Mouse (Mus musculus): Measurements from ENCODE around the gene Slco2b1. TPM values are rescaled to one million over a fixed set of nuclear protein-coding genes. Genes with fewer than 3 reads are reported as not detected.
A peak's percentile ranks its signal among the peaks of the same experiment; 100 is the strongest.

Slco2b1 gene
- polyA plus RNA-seq, 1 experiment from 2014 or later: 3.9 TPM

- H3K27me3 ChIP-seq: peaks cover 9% of the 10 kb centered on the region; the same call in 1 of the 2 replicates
- no peak overlapping the region for H3K9ac ChIP-seq
- H3K4me1 ChIP-seq: 0 out of 2 replicates have a peak, but pooled peaks cover 4% of the 10 kb centered on the region
- no peak overlapping the region for H3K27ac ChIP-seq
- H3K4me2 ChIP-seq: no peak overlapping the region
- H3K36me3 ChIP-seq: no peaks in the 10 kb centered on the region
- no peaks in the 10 kb centered on the region for H3K9me3 ChIP-seq
- WGBS: 45% methylated on average over 4 of the region's 4 CpGs
- H3K4me3 ChIP-seq: no peak overlapping the region
- ATAC-seq (ENCODE audit: insufficient number of reproducible peaks, low FRiP score, low TSS enrichment, low read depth): no peak
These were observed 69.9 kb downstream of the Slco2b1 start for GRCm38 (mm10) chr7:99641245-99641644.

GRCm38 (mm10) chr7:99633966-99634665, 77.0 kb downstream of the Slco2b1 start:
- H3K4me2 ChIP-seq: no peak overlapping the region
- ATAC-seq (ENCODE audit: insufficient number of reproducible peaks, low FRiP score, low TSS enrichment, low read depth): no peak
- H3K36me3 ChIP-seq: no peaks in the 10 kb centered on the region
- H3K4me1 ChIP-seq: no peaks in the 10 kb centered on the region
- H3K9ac ChIP-seq: no peak overlapping the region
- 48% methylated on average over 8 of the region's 8 CpGs for WGBS
- no peak overlapping the region for H3K4me3 ChIP-seq
- H3K27ac ChIP-seq: no peak overlapping the region
- H3K27me3 ChIP-seq: peaks cover 25% of the 10 kb centered on the region; the same call in 1 of the 2 replicates
- H3K9me3 ChIP-seq: no peaks in the 10 kb centered on the region

- Histone ChIP-seq H3K4me1 (peaks cover 4% of the 10 kb centered on the region), H3K4me2 (no peak overlapping the region), H3K27me3 (peaks cover 43% of the 10 kb centered on the region), H3K9ac (no peak overlapping the region), H3K9me3 (no peaks in the 10 kb centered on the region), H3K4me3 (no peak overlapping the region), H3K27ac (no peak overlapping the region), H3K36me3 (no peaks in the 10 kb centered on the region)
- no peak for ATAC-seq (ENCODE audit: insufficient number of reproducible peaks, low FRiP score, low TSS enrichment, low read depth)
- 15% methylated on average over 6 of the region's 6 CpGs for WGBS
These were observed 78.9 kb downstream of the Slco2b1 start for GRCm38 (mm10) chr7:99632286-99632685.

GRCm38 (mm10) chr7:99627366-99627765, 83.8 kb downstream of the Slco2b1 start:
- H3K36me3 ChIP-seq: no peaks in the 10 kb centered on the region
- peaks cover 25% of the 10 kb centered on the region for H3K4me1 ChIP-seq
- WGBS: 7% methylated on average over 7 of the region's 7 CpGs
- no peak overlapping the region for H3K9ac ChIP-seq
- peaks cover 92% of the 10 kb centered on the region for H3K27me3 ChIP-seq
- no peak for ATAC-seq (ENCODE audit: insufficient number of reproducible peaks, low FRiP score, low TSS enrichment, low read depth)
- H3K4me3 ChIP-seq: peak overlapping the region; percentile 49
- no peaks in the 10 kb centered on the region for H3K9me3 ChIP-seq
- H3K27ac ChIP-seq: no peak overlapping the region
- peak overlapping the region; percentile 98; the same call in 1 of the 2 replicates for H3K4me2 ChIP-seq

- ATAC-seq (ENCODE audit: insufficient number of reproducible peaks, low FRiP score, low TSS enrichment, low read depth): no peak; the same call in 1 of the 2 replicates
These were observed 84.5 kb downstream of the Slco2b1 start, which contains the start of gene Tpbgl for GRCm38 (mm10) chr7:99626376-99627270. Gene Tpbgl (minus strand): TSS chr7:99627103.

GRCm38 (mm10) chr7:99625722-99626375, 85.3 kb downstream of the Slco2b1 start:
- Histone ChIP-seq H3K4me3 (peak overlapping the region; percentile 49), H3K4me1 (peaks cover 25% of the 10 kb centered on the region), H3K9ac (0 out of 2 replicates have a peak overlapping the region, but pooled peaks have one; percentile 10), H3K4me2 (peak overlapping the region; percentile 98), H3K27ac (no peak overlapping the region), H3K36me3 (no peaks in the 10 kb centered on the region), H3K27me3 (peaks cover 93% of the 10 kb centered on the region), H3K9me3 (no peaks in the 10 kb centered on the region)
- 0 out of 2 replicates have a peak, but pooled peaks have one; percentile 32 for ATAC-seq (ENCODE audit: insufficient number of reproducible peaks, low FRiP score, low TSS enrichment, low read depth)
- under 1% methylated on average over 80 of the region's 81 CpGs for WGBS

More at GRCm38 (mm10) chr7:99626376-99627270, 84.5 kb downstream of the Slco2b1 start, which contains the start of gene Tpbgl:
- Histone ChIP-seq H3K27me3 (peaks cover 93% of the 10 kb centered on the region), H3K36me3 (no peaks in the 10 kb centered on the region), H3K4me3 (peak within 1 kb of the TSS; percentile 49), H3K9me3 (no peaks in the 10 kb centered on the region), H3K4me1 (peaks cover 25% of the 10 kb centered on the region), H3K9ac (0 out of 2 replicates have a peak within 1 kb of the TSS, but pooled peaks have one; percentile 17), H3K4me2 (peak within 1 kb of the TSS; percentile 98), H3K27ac (no peak within 1 kb of the TSS)
- under 1% methylated on average over 78 of the region's 83 CpGs for WGBS

- WGBS: 1% methylated on average over 3 of the region's 3 CpGs
- H3K4me2 ChIP-seq: no peak overlapping the region
- no peaks in the 10 kb centered on the region for H3K36me3 ChIP-seq
- H3K4me3 ChIP-seq: no peak overlapping the region
- peaks cover 36% of the 10 kb centered on the region for H3K27me3 ChIP-seq
- H3K9me3 ChIP-seq: no peaks in the 10 kb centered on the region
- no peak overlapping the region for H3K27ac ChIP-seq
- H3K4me1 ChIP-seq: no peaks in the 10 kb centered on the region
- ATAC-seq (ENCODE audit: insufficient number of reproducible peaks, low FRiP score, low TSS enrichment, low read depth): no peak
- H3K9ac ChIP-seq: no peak overlapping the region
These were observed 92.3 kb downstream of the Slco2b1 start for GRCm38 (mm10) chr7:99618860-99619259.

- Histone ChIP-seq H3K36me3 (no peaks in the 10 kb centered on the region), H3K4me2 (no peak overlapping the region), H3K4me1 (no peaks in the 10 kb centered on the region), H3K9ac (no peak overlapping the region), H3K9me3 (no peaks in the 10 kb centered on the region), H3K27me3 (peaks cover 30% of the 10 kb centered on the region), H3K27ac (no peak overlapping the region), H3K4me3 (no peak overlapping the region)
- 63% methylated on average over 2 of the region's 2 CpGs for WGBS
- no peak for ATAC-seq (ENCODE audit: insufficient number of reproducible peaks, low FRiP score, low TSS enrichment, low read depth)
These were observed 92.9 kb downstream of the Slco2b1 start for GRCm38 (mm10) chr7:99618264-99618663.

Other genes with a start within 250 kb of the Slco2b1 start
- gene Klhl35, start 245.3 kb downstream of the Slco2b1 start, polyA plus RNA-seq (2015; fragmentation: Nextera tagmentation; extraction: Ambion mirVana): 0.46 and 1.3 TPM in 2 replicates
- 658 and 763 TPM in 2 replicates for gene Rps3, start 227.6 kb downstream of the Slco2b1 start, polyA plus RNA-seq (2015; fragmentation: Nextera tagmentation; extraction: Ambion mirVana)
- gene Arrb1, start 175.9 kb downstream of the Slco2b1 start, polyA plus RNA-seq (2015; fragmentation: Nextera tagmentation; extraction: Ambion mirVana): 5.8 and 7.4 TPM in 2 replicates
- gene Tpbgl, start 84.2 kb downstream of the Slco2b1 start, polyA plus RNA-seq (2015; fragmentation: Nextera tagmentation; extraction: Ambion mirVana): 1.0 and 1.1 TPM in 2 replicates
- not detected in 2 replicates for gene Olfr520, start 18.9 kb upstream of the Slco2b1 start, polyA plus RNA-seq (2015; fragmentation: Nextera tagmentation; extraction: Ambion mirVana)
- not detected in 2 replicates for gene Olfr521, start 52.2 kb upstream of the Slco2b1 start, polyA plus RNA-seq (2015; fragmentation: Nextera tagmentation; extraction: Ambion mirVana)
- gene Neu3, start 117.1 kb upstream of the Slco2b1 start, polyA plus RNA-seq (2015; fragmentation: Nextera tagmentation; extraction: Ambion mirVana): 5.0 and 5.1 TPM in 2 replicates
- 0.19 and 0.57 TPM in 2 replicates for gene Xrra1, start 147.8 kb upstream of the Slco2b1 start, polyA plus RNA-seq (2015; fragmentation: Nextera tagmentation; extraction: Ambion mirVana)
- gene Spcs2, start 152.1 kb upstream of the Slco2b1 start, polyA plus RNA-seq (2015; fragmentation: Nextera tagmentation; extraction: Ambion mirVana): 338 and 353 TPM in 2 replicates

All from limb, embryonic 15.5 days (tissue).